Mouse (Mus musculus): ENCODE measurements around the gene Samd5.

Gene Samd5

GRCm38 (mm10) chr10:9650050-9650825, 24.8 kb downstream of the Samd5 start:
- peak in 1 of 2 experiments; percentile 3 for DNase-seq (ENCODE audit: low spot score in 2 of 2)

DNA sequence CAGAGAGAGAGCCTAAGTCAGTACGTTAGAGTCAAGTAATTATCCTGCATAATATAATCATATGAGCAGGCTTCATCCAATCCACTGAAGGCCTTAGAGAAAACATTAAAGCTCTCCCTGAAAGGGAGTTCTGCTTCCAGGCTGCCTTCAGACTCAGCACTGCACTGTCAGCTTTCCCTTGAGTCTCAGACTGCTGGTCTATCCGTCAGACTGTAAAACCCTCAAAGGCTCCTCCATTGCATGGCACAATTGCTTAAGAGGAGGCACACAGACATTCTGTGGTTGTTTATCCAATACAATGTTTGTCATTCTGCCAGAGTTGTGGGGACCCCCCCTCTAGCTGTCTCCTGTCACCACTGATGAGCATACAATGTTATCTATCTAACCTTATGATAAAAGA, 26.5 kb downstream of the Samd5 start:
- DNase-seq (ENCODE audit: low spot score in 2 of 2) = no peak

DNA sequence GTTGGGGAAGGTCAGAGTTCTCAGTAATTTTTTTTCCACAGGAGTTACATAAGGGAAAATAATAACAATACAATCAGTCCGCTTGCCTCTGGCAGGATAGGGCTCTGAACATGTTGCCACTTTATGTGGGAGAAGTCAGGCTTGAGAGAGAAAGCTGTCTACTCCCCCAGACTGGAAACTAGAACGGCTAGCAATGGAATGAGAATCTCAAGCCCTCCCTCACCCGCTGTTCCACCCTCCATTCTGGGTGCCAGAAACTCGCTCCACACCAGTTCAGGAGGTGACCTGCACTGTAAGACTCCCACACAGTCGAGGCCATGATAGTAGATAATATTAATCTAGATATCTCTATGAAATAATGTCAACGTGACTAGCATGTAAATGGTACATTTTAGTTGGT, 27.3 kb downstream of the Samd5 start:
- DNase-seq (ENCODE audit: low spot score in 2 of 2) = no peak

GRCm38 (mm10) chr10:9646391-9646790, 28.6 kb downstream of the Samd5 start:
- no peak for DNase-seq (ENCODE audit: low spot score in 2 of 2)

- DNase-seq (ENCODE audit: low spot score in 2 of 2) = no peak
Measured at GRCm38 (mm10) chr10:9643531-9643930, 31.5 kb downstream of the Samd5 start.

DNA sequence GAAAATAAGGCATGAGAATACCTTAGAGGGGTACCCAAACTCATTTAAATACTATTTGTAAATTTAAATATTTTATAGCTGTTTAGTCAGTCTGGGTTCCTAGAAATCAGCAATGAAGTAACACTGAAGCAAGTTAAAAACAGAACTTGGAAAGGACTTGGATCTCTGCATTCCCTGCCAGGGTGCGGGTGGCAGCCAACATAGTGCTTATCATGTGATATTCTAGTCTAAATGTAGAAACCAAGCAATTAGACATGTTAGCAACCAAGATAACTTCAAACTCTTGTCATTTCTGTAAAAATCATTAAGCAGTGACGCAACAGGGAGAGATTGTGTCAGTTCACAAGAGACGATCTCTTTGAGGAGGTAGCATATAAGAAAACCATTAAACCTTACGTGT, 32.9 kb downstream of the Samd5 start:
- peak; percentile 9 to 47 for DNase-seq (ENCODE audit: low spot score in 2 of 2)

DNA sequence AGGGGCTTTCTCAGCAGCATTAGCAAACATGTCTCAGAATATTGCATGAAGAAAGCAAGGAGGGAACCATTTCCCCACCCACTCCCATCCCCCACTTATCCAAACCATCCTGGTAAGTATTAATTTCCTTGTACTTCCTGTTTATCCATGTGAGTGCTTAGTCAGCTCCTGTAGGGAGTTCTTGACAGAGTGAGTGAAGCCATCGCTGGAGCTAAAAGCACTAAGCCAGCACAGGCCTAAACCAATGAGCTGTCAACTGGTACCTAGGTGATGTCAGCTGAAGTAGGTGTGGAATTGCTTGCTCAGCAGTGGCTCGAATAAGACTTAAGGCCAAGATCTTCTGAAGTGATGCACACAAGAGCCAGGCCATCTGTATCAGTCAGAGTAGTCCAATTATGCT, 34.3 kb downstream of the Samd5 start:
- DNase-seq (ENCODE audit: low spot score in 2 of 2) = no peak

GRCm38 (mm10) chr10:9640056-9640455, 35.0 kb downstream of the Samd5 start:
- peak; percentile 9 to 11 for DNase-seq (ENCODE audit: low spot score in 2 of 2)

GRCm38 (mm10) chr10:9625356-9625755, 49.7 kb downstream of the Samd5 start:
- DNase-seq (ENCODE audit: low spot score in 2 of 2) = no peak

DNA sequence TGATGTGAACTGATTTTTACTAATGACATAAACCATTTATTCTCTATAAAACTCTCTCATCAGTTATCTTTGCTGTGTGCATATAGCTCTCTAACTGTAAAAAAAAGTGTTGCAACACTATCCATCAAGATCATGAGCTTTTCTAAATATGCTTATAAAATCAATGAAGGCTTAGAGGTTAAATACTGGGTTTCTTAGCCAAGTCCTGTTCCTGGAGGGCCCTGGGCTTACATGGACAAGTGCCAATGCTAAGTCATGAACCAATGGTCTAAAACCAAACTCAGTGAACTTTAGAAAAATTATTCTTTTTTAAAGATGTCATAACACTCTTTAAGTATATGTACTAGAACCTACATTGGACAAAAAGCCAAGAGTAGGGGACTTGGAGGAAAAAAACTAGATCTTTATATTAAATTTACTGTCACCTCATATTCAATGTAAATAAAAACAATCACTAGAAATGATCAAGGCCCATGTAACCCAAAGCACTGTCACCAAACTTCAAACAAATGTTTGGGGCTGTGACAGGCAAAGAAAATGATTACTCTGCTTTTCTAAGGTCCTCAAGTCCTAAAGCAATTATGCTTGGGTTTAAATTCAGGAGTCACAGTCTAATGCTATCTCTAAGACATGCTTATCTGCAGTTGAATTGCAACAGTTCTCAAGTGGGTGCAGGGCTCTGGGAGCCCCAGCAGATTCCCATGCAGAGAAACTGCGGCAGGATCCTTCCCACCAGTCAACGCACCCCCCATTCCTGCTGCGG, 52.9 kb downstream of the Samd5 start:
- no peak for DNase-seq (ENCODE audit: low spot score in 2 of 2)

GRCm38 (mm10) chr10:9621055-9621454, 54.0 kb downstream of the Samd5 start:
- peak in 1 of 2 experiments; percentile 4 for DNase-seq (ENCODE audit: low spot score in 2 of 2)

GRCm38 (mm10) chr10:9615009-9615408, 60.0 kb downstream of the Samd5 start:
- no peak for DNase-seq (ENCODE audit: low spot score in 2 of 2)

- no peak for DNase-seq (ENCODE audit: low spot score in 2 of 2)
Measured at GRCm38 (mm10) chr10:9608854-9609253, 66.2 kb downstream of the Samd5 start.

GRCm38 (mm10) chr10:9607155-9607554, 67.9 kb downstream of the Samd5 start:
- no peak for DNase-seq (ENCODE audit: low spot score in 2 of 2)

DNA sequence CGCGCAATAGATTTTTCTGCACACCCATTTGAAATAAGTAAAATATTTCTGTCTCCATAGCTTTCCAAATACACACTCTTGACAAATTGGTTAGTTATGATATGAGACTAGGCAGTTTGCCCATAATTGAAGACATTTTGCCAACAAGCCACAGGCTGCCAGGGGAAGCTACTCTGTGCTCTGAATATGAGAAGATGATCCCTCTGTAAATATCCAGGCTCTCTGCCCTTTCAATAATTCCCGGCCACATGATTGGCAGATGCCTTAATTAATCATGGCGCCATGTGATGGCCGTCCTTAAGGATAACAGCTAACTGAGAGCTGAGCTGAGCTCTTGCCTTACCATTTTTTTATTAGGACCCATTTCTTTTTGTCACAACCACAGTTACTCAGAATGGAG, 69.4 kb downstream of the Samd5 start:
- peak; percentile 21 to 47 for DNase-seq (ENCODE audit: low spot score in 2 of 2)

GRCm38 (mm10) chr10:9603290-9603689, 71.7 kb downstream of the Samd5 start:
- DNase-seq (ENCODE audit: low spot score in 2 of 2) = no peak

DNA sequence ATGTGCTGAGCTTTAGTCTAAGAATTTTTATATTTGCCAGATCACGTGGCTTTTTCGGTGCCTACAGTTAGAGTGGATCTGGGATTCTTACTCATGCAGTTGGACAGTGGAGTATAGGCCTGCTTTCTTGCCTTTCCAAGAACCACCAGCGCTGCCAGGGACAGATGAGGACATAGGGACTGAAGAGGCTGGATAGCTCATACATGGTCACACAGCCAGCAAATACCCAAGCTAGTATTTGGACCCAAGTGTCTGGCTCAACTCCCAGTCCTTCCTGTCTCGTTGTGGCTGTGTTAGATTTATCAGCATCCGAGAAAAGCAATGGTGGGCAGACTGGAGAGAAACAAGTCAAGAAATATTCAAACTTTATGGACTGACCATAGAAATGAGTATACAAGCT, 72.2 kb downstream of the Samd5 start:
- DNase-seq (ENCODE audit: low spot score in 2 of 2) = peak; percentile 47 to 70

- DNase-seq (ENCODE audit: low spot score in 2 of 2) = no peak
Measured at GRCm38 (mm10) chr10:9602389-9602788, 72.6 kb downstream of the Samd5 start.

GRCm38 (mm10) chr10:9596228-9596627, 78.8 kb downstream of the Samd5 start:
- no peak for DNase-seq (ENCODE audit: low spot score in 2 of 2)

- DNase-seq (ENCODE audit: low spot score in 2 of 2) = no peak
Measured at GRCm38 (mm10) chr10:9594666-9595065, 80.3 kb downstream of the Samd5 start.

GRCm38 (mm10) chr10:9590606-9591005, 84.4 kb downstream of the Samd5 start:
- no peak for DNase-seq (ENCODE audit: low spot score in 2 of 2)

DNA sequence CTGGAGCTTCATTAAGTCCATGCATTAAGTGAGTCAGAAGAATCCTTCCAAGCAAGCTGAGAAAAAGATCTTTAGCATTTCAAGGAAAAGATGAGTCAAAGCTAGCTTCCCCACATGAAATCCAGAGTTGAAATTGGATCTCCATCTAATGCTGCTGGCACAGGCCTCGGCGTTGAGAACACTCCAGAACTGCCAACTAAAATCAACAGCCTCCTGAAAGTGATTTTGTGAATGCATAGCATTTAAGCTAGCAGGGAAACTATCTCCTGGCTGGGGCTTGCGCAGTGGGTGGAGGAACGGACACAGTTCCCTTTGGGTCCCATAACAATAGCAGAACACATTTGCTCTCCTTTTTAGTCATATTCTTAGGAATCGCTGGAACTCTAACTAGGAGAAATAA, 88.7 kb downstream of the Samd5 start:
- no peak for DNase-seq (ENCODE audit: low spot score in 2 of 2)

GRCm38 (mm10) chr10:9579374-9579773, 95.6 kb downstream of the Samd5 start:
- DNase-seq (ENCODE audit: low spot score in 2 of 2) = no peak

All from heart, adult 9 months (tissue).